Mouse (Mus musculus) lung, postnatal 0 days (tissue): ENCODE measurements at regions not wholly inside any gene's neighbourhood (a gene's known extent, or its start where the extent isn't known, plus 50 kb on each side); places are given as distances from the start of the nearest gene placed in this dataset.

Experiments
- CTCF ChIP-seq: IDR thresholded peaks from 2 replicates; pipeline ENCODE4 v1.5.1; 2016; ENCODE audit warnings: antibody characterized with exemption, mild to moderate bottlenecking
- EP300 ChIP-seq: IDR thresholded peaks from 2 replicates; pipeline ENCODE4 v1.6.1; 2016; ENCODE audit warnings: antibody characterized with exemption, mild to moderate bottlenecking, control low read depth

- TF ChIP-seq CTCF (no peak), EP300 (no peak)
Observed at GRCm38 (mm10) chr6:99822471-99822870, 96.3 kb upstream of the Prok2 start.
